Mouse (Mus musculus): Measurements from ENCODE around the gene Trpc5os.

The Trpc5os gene

GRCm38 (mm10) chrX:144456281-144456680 is at the start of gene Trpc5os:
TSS of gene Trpc5os (plus strand) at chrX:144456581.
- DNase-seq: no peak

DNA sequence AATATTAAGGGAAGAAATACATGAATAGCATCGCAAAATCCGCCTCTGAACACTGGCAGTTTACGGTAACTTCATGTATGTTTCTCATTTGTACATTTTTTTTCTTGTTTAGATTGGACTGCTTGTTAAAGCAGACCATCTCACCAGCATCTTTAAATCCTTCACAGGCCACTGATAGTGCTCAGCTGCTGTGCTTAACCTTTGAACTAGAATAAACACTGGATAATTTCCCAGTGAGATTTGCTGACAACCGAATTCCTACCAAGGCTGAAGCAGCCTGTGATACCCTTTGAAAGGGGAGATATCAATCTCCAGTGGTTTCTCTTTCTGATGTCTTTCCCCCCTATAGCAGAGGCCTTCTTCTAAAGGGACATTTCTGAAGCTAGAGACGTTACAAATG is 48.3 kb upstream of the Trpc5os start:
- DNase-seq: no peak

- DNase-seq: no peak
These were observed 36.1 kb upstream of the Trpc5os start for GRCm38 (mm10) chrX:144420259-144420658.

DNA sequence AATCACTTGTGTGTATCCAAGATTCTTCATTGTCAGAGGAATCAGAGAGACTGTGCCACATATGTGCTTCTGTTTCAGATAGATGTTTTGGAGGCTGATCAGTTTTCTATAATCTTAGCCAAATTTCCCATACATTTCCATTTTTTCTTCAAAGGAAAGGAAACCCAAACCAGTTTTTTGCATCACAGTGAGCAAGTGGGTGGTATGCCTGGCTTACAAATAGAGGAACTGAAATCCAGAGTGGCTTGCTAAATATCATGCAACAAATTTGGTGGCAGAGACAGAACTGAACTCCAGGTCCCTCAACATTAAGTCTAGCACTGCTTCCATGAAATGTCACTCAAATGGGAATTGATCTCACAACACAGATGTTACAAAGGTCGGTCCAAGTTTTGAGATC is 35.3 kb upstream of the Trpc5os start:
- DNase-seq: no peak

GRCm38 (mm10) chrX:144423848-144424247 is 32.5 kb upstream of the Trpc5os start:
- DNase-seq: no peak

DNA sequence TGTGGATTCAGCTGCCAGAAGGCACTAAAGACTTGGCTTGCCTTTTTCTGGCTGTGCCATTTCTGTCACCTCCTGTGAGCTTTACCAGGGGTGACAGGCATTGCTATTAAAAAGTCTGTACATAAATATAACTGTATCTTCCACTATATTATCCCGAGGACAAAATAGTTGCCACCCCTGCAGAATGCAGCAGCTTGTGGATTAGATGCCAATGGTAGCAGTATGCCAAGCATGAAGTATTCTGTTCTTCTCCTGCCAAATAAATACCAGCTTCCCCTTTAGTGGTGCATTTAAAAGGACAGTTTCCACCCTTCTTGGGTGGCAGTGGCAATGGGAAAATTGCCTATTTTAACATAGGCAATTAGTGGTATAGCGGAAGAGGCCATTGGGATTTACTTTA is 8.0 kb downstream of the Trpc5os start:
- no peak for DNase-seq

DNA sequence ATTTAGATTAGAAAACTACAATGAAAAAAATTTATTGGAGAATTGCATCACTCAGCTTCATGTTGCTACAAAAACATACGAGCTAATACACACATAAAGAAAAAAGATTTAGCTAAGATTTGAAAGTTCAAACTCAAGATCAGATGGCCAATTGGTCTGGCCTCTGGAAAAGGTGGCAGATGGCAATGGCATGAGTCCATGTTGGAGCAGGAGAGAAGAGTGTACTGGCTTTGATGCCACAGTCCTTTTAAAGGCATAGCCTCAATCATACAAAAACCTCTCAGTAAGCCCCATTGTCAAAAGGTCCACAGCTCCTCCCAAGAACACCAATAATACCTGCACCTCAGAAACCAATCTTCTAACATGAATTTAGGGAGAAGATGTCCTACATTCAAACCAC is 35.0 kb downstream of the Trpc5os start:
- no peak for DNase-seq

DNA sequence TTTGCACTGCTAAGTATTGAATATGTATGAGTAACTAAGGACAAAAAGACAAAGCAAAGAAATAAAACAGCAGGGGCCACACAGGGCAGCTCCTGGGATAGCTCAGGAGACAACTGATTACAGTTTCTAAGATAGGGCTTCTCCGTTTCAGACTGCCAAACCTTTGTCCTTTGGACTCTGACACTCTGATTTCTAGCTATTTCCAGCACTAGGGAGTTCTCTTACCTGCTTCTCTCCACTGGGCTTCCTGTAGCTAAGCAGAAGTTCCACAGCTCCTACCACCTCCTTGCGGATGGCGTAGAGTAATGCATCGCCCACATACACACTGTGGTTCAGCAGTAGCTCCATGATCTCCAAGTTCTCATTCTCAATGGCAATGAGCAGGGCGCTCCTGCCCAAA is 66.9 kb downstream of the Trpc5os start:
- DNase-seq: no peak

- DNase-seq: peak; percentile 34
These were observed 69.7 kb downstream of the Trpc5os start for GRCm38 (mm10) chrX:144526042-144526441.

Data from thymus, postnatal 25 days (tissue).